In the genomic region with DNA sequence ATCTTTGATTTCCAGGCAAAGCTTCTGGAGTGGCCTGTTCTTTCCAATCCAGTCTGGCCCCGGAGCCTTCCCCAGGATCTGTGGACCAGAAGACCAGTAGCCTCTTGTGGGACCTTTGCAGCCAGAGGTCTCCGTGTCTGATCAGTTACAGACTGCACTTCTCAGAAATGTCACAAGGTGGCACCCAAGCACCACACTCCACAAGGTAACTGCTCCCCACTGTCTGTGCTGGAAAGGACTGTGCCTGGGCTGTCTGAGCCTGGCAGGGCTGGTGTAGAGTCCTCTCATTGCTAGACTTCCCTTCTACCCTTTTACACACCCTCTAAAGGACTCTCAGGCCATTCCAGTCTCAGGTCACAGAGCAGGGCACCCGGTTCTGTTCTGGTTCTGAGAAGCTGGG, we compare ENCODE assay signal across 9 mouse cellular contexts. TPM values are rescaled to one million over a fixed set of nuclear protein-coding genes. Genes with fewer than 3 reads are reported as not detected.
DNase-seq lines count a peak whose midpoint lies in the region; ATAC-seq and TF ChIP-seq lines count a peak whose summit lies in the region.
"Had no signal": no experiment of that assay in that cellular context is flagged by ENCODE, and none has a peak within 500 bp of the region (broad histone marks: within the 10 kb centered on the region; RNA-seq: fewer than 3 reads in every experiment).

No protein-coding gene starts in this region.

- no peak overlapping the region for H3K27ac ChIP-seq in liver, embryonic 16.5 days (ENCODE audit: low read length)
- H3K27ac ChIP-seq in neural tube, embryonic 15.5 days (replicated peaks), result no peak overlapping the region
- no peak overlapping the region for H3K27ac ChIP-seq in testis, adult 2 months (ENCODE audit: control insufficient read depth, insufficient read depth, low read depth, low read length)

- no peak overlapping the region for H3K4me3 ChIP-seq in liver, embryonic 16.5 days (ENCODE audit: low read depth, low read length)
- no peak overlapping the region for H3K4me3 ChIP-seq in neural tube, embryonic 15.5 days (replicated peaks)
- H3K4me3 ChIP-seq in testis, adult 2 months (ENCODE audit: control insufficient read depth, low read depth, low read length), result no peak overlapping the region

- 34% methylated on average over 3 of the region's 3 CpGs for WGBS in liver, embryonic 16.5 days (ENCODE audit: insufficient replicate concordance)
- 45% methylated on average over 3 of the region's 3 CpGs for WGBS in neural tube, embryonic 15.5 days

- TF ChIP-seq CTCF in testis, adult 2 months (IDR thresholded peaks at IDR 0.05; ENCODE audit: control insufficient read depth, insufficient read depth, insufficient replicate concordance, low read depth, low read length), result peak; percentile 82; the same call in 1 of the 2 replicates

- no peak for TF ChIP-seq POLR2A in testis, adult 2 months (IDR thresholded peaks at IDR 0.05; ENCODE audit: control insufficient read depth, low read depth, low read length)

- H3K9ac ChIP-seq in liver, embryonic 16.5 days (ENCODE audit: low read depth, low read length), result no peak overlapping the region
- H3K9ac ChIP-seq in neural tube, embryonic 15.5 days (replicated peaks), result no peak overlapping the region

- no peaks in the 10 kb centered on the region for H3K9me3 ChIP-seq in liver, embryonic 16.5 days (replicated peaks; ENCODE audit: control insufficient read depth, low read length)
- H3K9me3 ChIP-seq in neural tube, embryonic 15.5 days (replicated peaks), result no peaks in the 10 kb centered on the region

- H3K27me3 ChIP-seq in liver, embryonic 16.5 days (ENCODE audit: control insufficient read depth, insufficient read depth, low read depth, low read length), result no peaks in the 10 kb centered on the region; the same call in 1 of the 2 replicates
- H3K27me3 ChIP-seq in neural tube, embryonic 15.5 days (replicated peaks), result no peaks in the 10 kb centered on the region
- H3K27me3 ChIP-seq in testis, adult 2 months (ENCODE audit: control insufficient read depth, insufficient read depth, low read length), result no peaks in the 10 kb centered on the region

- no peaks in the 10 kb centered on the region for H3K4me1 ChIP-seq in liver, embryonic 16.5 days (ENCODE audit: control insufficient read depth, low read depth, low read length)
- H3K4me1 ChIP-seq in neural tube, embryonic 15.5 days, result no peaks in the 10 kb centered on the region
- no peaks in the 10 kb centered on the region for H3K4me1 ChIP-seq in testis, adult 2 months (ENCODE audit: control insufficient read depth, insufficient read depth, low read length)

- intact Hi-C loops in heart, postnatal 14 days (cut with DNase I), result loop anchor here (5.0 kb wide), 1 partner anchor 1435 kb away; a partner anchor contains a TSS

- peak; percentile 30; the same call in 1 of the 2 replicates for ATAC-seq in liver, embryonic 16.5 days (ENCODE audit: low read depth)
- peak; percentile 84 for ATAC-seq in neural tube, embryonic 15.5 days (ENCODE audit: low FRiP score)

- no peak overlapping the region for H3K4me2 ChIP-seq in liver, embryonic 16.5 days (ENCODE audit: low read depth, low read length)
- H3K4me2 ChIP-seq in neural tube, embryonic 15.5 days, result no peak overlapping the region

- DNase-seq in CD8-positive naive resting alpha-beta T cell, adult 2 months (ENCODE audit: low read depth in 2 of 2, low spot score in 2 of 2), result peak; percentile 42 to 54
- peak; percentile 30 for DNase-seq in brain, embryonic 18.5 days (ENCODE audit: low read depth, low spot score)
- DNase-seq in fibroblast of lung, adult 2 months (ENCODE audit: low read depth), result peak; percentile 57
- peak; percentile 69 to 78 for DNase-seq in heart, postnatal 14 days
- DNase-seq in kidney, postnatal 4 days, result peak; percentile 78 to 82

- no peaks in the 10 kb centered on the region for H3K36me3 ChIP-seq in liver, embryonic 16.5 days (ENCODE audit: control insufficient read depth, insufficient read depth)
- H3K36me3 ChIP-seq in neural tube, embryonic 15.5 days, result no peaks in the 10 kb centered on the region
- no peaks in the 10 kb centered on the region for H3K36me3 ChIP-seq in testis, adult 2 months (ENCODE audit: control insufficient read depth, insufficient read depth, low read length)

RNA-seq across cellular contexts. Expression of a gene that starts 7.5 kb away (rescaled TPM):
- not detected for total RNA-seq in heart, postnatal 14 days (2021)
- not detected in 2 replicates for polyA plus RNA-seq in liver, embryonic 16.5 days (2015; fragmentation: Nextera tagmentation; extraction: Ambion mirVana)
- 0.33 and 0.41 TPM in 2 replicates for polyA plus RNA-seq in neural tube, embryonic 15.5 days (2015; fragmentation: Nextera tagmentation; extraction: Ambion mirVana)
- polyA plus RNA-seq in testis, adult 2 months (2012; rRNA removed), result not detected in 2 replicates
- total RNA-seq: gastrocnemius, postnatal 4 days had no signal

RNA-seq across cellular contexts. Expression of a gene that starts 18.7 kb away (rescaled TPM):
- not detected for total RNA-seq in heart, postnatal 14 days (2021)
- polyA plus RNA-seq in liver, embryonic 16.5 days (2015; fragmentation: Nextera tagmentation; extraction: Ambion mirVana), result 0.05 and 0.08 TPM in 2 replicates
- polyA plus RNA-seq in neural tube, embryonic 15.5 days (2015; fragmentation: Nextera tagmentation; extraction: Ambion mirVana), result 0.14 and 0.18 TPM in 2 replicates
- not detected in 2 replicates for polyA plus RNA-seq in testis, adult 2 months (2012; rRNA removed)
- total RNA-seq: gastrocnemius, postnatal 4 days had no signal

RNA-seq across cellular contexts. Expression of a gene that starts 25.4 kb away (rescaled TPM):
- not detected for total RNA-seq in heart, postnatal 14 days (2021)
- polyA plus RNA-seq in liver, embryonic 16.5 days (2015; fragmentation: Nextera tagmentation; extraction: Ambion mirVana), result 0.30 and 0.43 TPM in 2 replicates
- 0.36 and 0.56 TPM in 2 replicates for polyA plus RNA-seq in neural tube, embryonic 15.5 days (2015; fragmentation: Nextera tagmentation; extraction: Ambion mirVana)
- 0.12 TPM in 1 of 2 replicates, not detected in the other for polyA plus RNA-seq in testis, adult 2 months (2012; rRNA removed)
- total RNA-seq: gastrocnemius, postnatal 4 days had no signal

RNA-seq across cellular contexts. Expression of a gene that starts 27.7 kb away (rescaled TPM):
- not detected for total RNA-seq in heart, postnatal 14 days (2021)
- not detected in 2 replicates for polyA plus RNA-seq in liver, embryonic 16.5 days (2015; fragmentation: Nextera tagmentation; extraction: Ambion mirVana)
- not detected in 2 replicates for polyA plus RNA-seq in neural tube, embryonic 15.5 days (2015; fragmentation: Nextera tagmentation; extraction: Ambion mirVana)
- polyA plus RNA-seq in testis, adult 2 months (2012; rRNA removed), result not detected in 2 replicates
- total RNA-seq: gastrocnemius, postnatal 4 days had no signal

RNA-seq across cellular contexts. Expression of a gene that starts 33.8 kb away (rescaled TPM):
- total RNA-seq in heart, postnatal 14 days (2021), result not detected
- polyA plus RNA-seq in liver, embryonic 16.5 days (2015; fragmentation: Nextera tagmentation; extraction: Ambion mirVana), result not detected in 2 replicates
- polyA plus RNA-seq in neural tube, embryonic 15.5 days (2015; fragmentation: Nextera tagmentation; extraction: Ambion mirVana), result not detected in 2 replicates
- polyA plus RNA-seq in testis, adult 2 months (2012; rRNA removed), result not detected in 2 replicates
- total RNA-seq: gastrocnemius, postnatal 4 days had no signal

Comparison
In these comparisons a context has a peak if more than half of its experiments do, and no peak if none do; other contexts are left out.
1. DNase-seq: peak in every context shown above with its lines; median percentile 80 in kidney, postnatal 4 days; 74 in heart, postnatal 14 days; 57 in fibroblast of lung, adult 2 months; 48 in CD8-positive naive resting alpha-beta T cell, adult 2 months; 30 in brain, embryonic 18.5 days.